9 mouse cellular contexts compared by ENCODE assay signal in genomic region chr6:5509303-5509702, GRCm38 (mm10). TPM values are rescaled to one million over a fixed set of nuclear protein-coding genes. Genes with fewer than 3 reads are reported as not detected.
DNase-seq lines count a peak whose midpoint lies in the region; ATAC-seq and TF ChIP-seq lines count a peak whose summit lies in the region.
"Had no signal": no experiment of that assay in that cellular context is flagged by ENCODE, and none has a peak within 500 bp of the region (broad histone marks: within the 10 kb centered on the region; RNA-seq: fewer than 3 reads in every experiment).

No protein-coding gene starts in this region.

- TF ChIP-seq EP300 in heart, adult 2 months (IDR thresholded peaks at IDR 0.05; ENCODE audit: insufficient read depth, low read depth, low read length), result 0 out of 2 replicates have a peak, but pooled peaks have one; percentile 17

- H3K9ac ChIP-seq in hindbrain, embryonic 14.5 days, result no peak overlapping the region
- no peak overlapping the region for H3K9ac ChIP-seq in hindbrain, embryonic 16.5 days (ENCODE audit: low read depth, low read length)
- no peak overlapping the region for H3K9ac ChIP-seq in heart, adult 2 months (ENCODE audit: low read depth, low read length)

- no peaks in the 10 kb centered on the region for H3K36me3 ChIP-seq in hindbrain, embryonic 14.5 days (replicated peaks; ENCODE audit: control insufficient read depth, insufficient read depth)
- H3K36me3 ChIP-seq in hindbrain, embryonic 16.5 days (ENCODE audit: control insufficient read depth, insufficient read depth, low read length), result no peaks in the 10 kb centered on the region
- H3K36me3 ChIP-seq in heart, adult 2 months (ENCODE audit: control insufficient read depth, insufficient read depth, low read length), result no peaks in the 10 kb centered on the region

- no peaks in the 10 kb centered on the region for H3K79me2 ChIP-seq in heart, adult 2 months (replicated peaks; ENCODE audit: control insufficient read depth, insufficient read depth, low read length)

- TF ChIP-seq CTCF in heart, adult 2 months (IDR thresholded peaks at IDR 0.05), result no peak

- H3K4me3 ChIP-seq in hindbrain, embryonic 14.5 days (replicated peaks; ENCODE audit: low read length), result no peak overlapping the region
- H3K4me3 ChIP-seq in hindbrain, embryonic 16.5 days (ENCODE audit: low read length), result no peak overlapping the region
- H3K4me3 ChIP-seq in heart, adult 2 months, result 0 out of 2 replicates have a peak overlapping the region, but pooled peaks have one; percentile 26
- H3K4me3 ChIP-seq: erythroblast, embryonic 14.5 days had no signal

- intact Hi-C loops in heart, adult 2 months (cut with DNase I), result loop anchor here (1.0 kb wide), 1 partner anchor 13 kb away; the partner anchor contains the start of gene Pdk4

- H3K27ac ChIP-seq in hindbrain, embryonic 14.5 days, result peak overlapping the region; percentile 43; the same call in 1 of the 2 replicates
- no peak overlapping the region for H3K27ac ChIP-seq in hindbrain, embryonic 16.5 days (ENCODE audit: low read depth, low read length)
- peak overlapping the region; percentile 87 for H3K27ac ChIP-seq in heart, adult 2 months

- H3K27me3 ChIP-seq in hindbrain, embryonic 14.5 days (ENCODE audit: control insufficient read depth, insufficient read depth, low read length), result no peaks in the 10 kb centered on the region
- H3K27me3 ChIP-seq in hindbrain, embryonic 16.5 days (replicated peaks; ENCODE audit: control insufficient read depth, insufficient read depth, low read length), result no peaks in the 10 kb centered on the region
- H3K27me3 ChIP-seq in heart, adult 2 months (ENCODE audit: control insufficient read depth, insufficient read depth, low read length), result no peaks in the 10 kb centered on the region

- 63% methylated on average over 5 of the region's 5 CpGs for WGBS in hindbrain, embryonic 14.5 days
- 53% methylated on average over 5 of the region's 5 CpGs for WGBS in hindbrain, embryonic 16.5 days
- WGBS in heart, adult 2 months, result 6% methylated on average over 5 of the region's 5 CpGs

- no peak for ATAC-seq in hindbrain, embryonic 14.5 days (ENCODE audit: low FRiP score)
- no peak for ATAC-seq in hindbrain, embryonic 16.5 days

- no peak for DNase-seq in hindbrain, embryonic 14.5 days (ENCODE audit: low spot score)
- peak; percentile 54 to 58 for DNase-seq in heart, adult 2 months
- DNase-seq in kidney, adult 8-10 months, result peak; percentile 56 to 65
- DNase-seq in lung, postnatal 25 days (ENCODE audit: low spot score), result peak; percentile 51
- no peak for DNase-seq in layer of hippocampus, postnatal 14 days (ENCODE audit: low spot score in 2 of 2)
- no peak for DNase-seq in frontal cortex, postnatal 14 days (ENCODE audit: low spot score in 2 of 2)
- no peak for DNase-seq in B cell, adult 2 months

- no peak for TF ChIP-seq POLR2A in heart, adult 2 months (IDR thresholded peaks at IDR 0.05; ENCODE audit: insufficient read depth, low read depth, low read length)

- no peak overlapping the region for H3K4me2 ChIP-seq in hindbrain, embryonic 14.5 days (replicated peaks)
- no peak overlapping the region for H3K4me2 ChIP-seq in hindbrain, embryonic 16.5 days (ENCODE audit: low read length)

- no peaks in the 10 kb centered on the region for H3K4me1 ChIP-seq in hindbrain, embryonic 14.5 days (replicated peaks; ENCODE audit: control insufficient read depth, insufficient read depth, low read length)
- no peaks in the 10 kb centered on the region for H3K4me1 ChIP-seq in hindbrain, embryonic 16.5 days (ENCODE audit: control insufficient read depth, insufficient read depth, low read depth, low read length)
- peaks cover 7% of the 10 kb centered on the region for H3K4me1 ChIP-seq in heart, adult 2 months (ENCODE audit: control insufficient read depth, insufficient read depth, low read length)

- no peaks in the 10 kb centered on the region for H3K9me3 ChIP-seq in hindbrain, embryonic 14.5 days (ENCODE audit: control insufficient read depth, low read length)
- H3K9me3 ChIP-seq in hindbrain, embryonic 16.5 days (ENCODE audit: control insufficient read depth, low read length), result no peaks in the 10 kb centered on the region

RNA-seq across cellular contexts. Expression of gene Pdk4, which starts 13.2 kb away (rescaled TPM):
- polyA plus RNA-seq in hindbrain, embryonic 14.5 days (2014; fragmentation: Nextera tagmentation; extraction: Ambion mirVana), result 1.8 and 2.9 TPM in 2 replicates
- 1.7 and 2.4 TPM in 2 replicates for polyA plus RNA-seq in hindbrain, embryonic 16.5 days (2015; fragmentation: Nextera tagmentation; extraction: Ambion mirVana)
- total RNA-seq in heart, adult 2 months (2021), result 100 to 1,000 TPM; 267 to 633 TPM
- 163 and 258 TPM in 2 replicates for polyA plus RNA-seq in heart, adult 2 months (2012; rRNA removed)
- total RNA-seq in layer of hippocampus, postnatal 14 days (2021), result 10 to 100 TPM; 11.3 to 16.3 TPM
- polyA plus RNA-seq: erythroblast, embryonic 14.5 days had no signal

Comparison
In these comparisons a context has a peak if more than half of its experiments do, and no peak if none do; other contexts are left out.
1. DNase-seq: peak in heart, adult 2 months (2 of 2), kidney, adult 8-10 months (2 of 2) and lung, postnatal 25 days (single experiment); none in hindbrain, embryonic 14.5 days (single experiment), layer of hippocampus, postnatal 14 days (0 of 2), frontal cortex, postnatal 14 days (0 of 2) and B cell, adult 2 months (0 of 2).
2. RNA of gene Pdk4, which starts 13.2 kb away (polyA plus RNA-seq): 163 to 258 TPM in heart, adult 2 months; 1.8 to 2.9 TPM in hindbrain, embryonic 14.5 days and 1.7 to 2.4 TPM in hindbrain, embryonic 16.5 days; every median in the first group is over 10 times any median in the second.